ENCODE assay signal across 18 mouse cellular contexts in genomic region chr9:116569680-116570079, GRCm38 (mm10).
"Had no signal": no experiment of that assay in that cellular context is flagged by ENCODE, and none has a peak within 500 bp of the region (broad histone marks: within the 10 kb centered on the region; RNA-seq: fewer than 3 reads in every experiment).

No protein-coding gene starts in this region.

- H3K4me2 ChIP-seq: lung, embryonic 14.5 days; midbrain, embryonic 12.5 days; neural tube, embryonic 12.5 days had no signal

- H3K27ac ChIP-seq: liver, embryonic 14.5 days; midbrain, embryonic 10.5 days; midbrain, embryonic 12.5 days; neural tube, embryonic 12.5 days had no signal

- DNase-seq: lung, adult 18-20 months; lung, embryonic 14.5 days; lung, postnatal 4 days; midbrain, embryonic 14.5 days; retina, postnatal 1 day; right cerebral cortex, adult 18-20 months; right cerebral cortex, postnatal 25 days; right cerebral cortex, postnatal 4 days; spleen, adult 18-20 months; thymus, adult 2 months; thymus, postnatal 25 days; thymus, postnatal 4 days had no signal

- H3K4me1 ChIP-seq: midbrain, embryonic 10.5 days; midbrain, embryonic 12.5 days; neural tube, embryonic 12.5 days had no signal

- H3K9ac ChIP-seq: liver, embryonic 14.5 days; lung, embryonic 14.5 days; midbrain, embryonic 12.5 days; neural tube, embryonic 12.5 days had no signal

- H3K27me3 ChIP-seq: midbrain, embryonic 12.5 days; neural tube, embryonic 12.5 days had no signal

- H3K4me3 ChIP-seq: midbrain, embryonic 10.5 days; midbrain, embryonic 12.5 days; myocyte; neural tube, embryonic 12.5 days had no signal

- H3K36me3 ChIP-seq: midbrain, embryonic 10.5 days; midbrain, embryonic 12.5 days; neural tube, embryonic 12.5 days had no signal

- H3K9me3 ChIP-seq: midbrain, embryonic 10.5 days; midbrain, embryonic 12.5 days; neural tube, embryonic 12.5 days had no signal

- ATAC-seq: midbrain, embryonic 16.5 days had no signal
